Mouse (Mus musculus) bone marrow macrophage, adult 2 months (primary cell): ENCODE measurements around the gene Sem1. TPM values are rescaled to one million over a fixed set of nuclear protein-coding genes. Genes with fewer than 3 reads are reported as not detected.

Experiments
- H3K27ac ChIP-seq: 2 replicates; pipeline ENCODE4 v1.5.1; 2012; ENCODE audit warnings: low read depth, low read length; ENCODE audit not compliant: insufficient read depth
- H3K4me1 ChIP-seq: 2 replicates; pipeline ENCODE4 v1.6.1; 2012; ENCODE audit warnings: low read length; ENCODE audit not compliant: control insufficient read depth, insufficient read depth
- H3K4me3 ChIP-seq: 2 replicates; pipeline ENCODE4 v1.5.1; 2012; ENCODE audit warnings: mild to moderate bottlenecking, low read length, moderate library complexity; ENCODE audit not compliant: insufficient read depth
- CTCF ChIP-seq: IDR thresholded peaks from 2 replicates; pipeline ENCODE4 v1.5.1; 2012; ENCODE audit warnings: low read depth, mild to moderate bottlenecking, low read length, moderate library complexity
- POLR2A ChIP-seq: IDR thresholded peaks from 2 replicates; pipeline ENCODE4 v1.6.1; 2012; ENCODE audit warnings: mild to moderate bottlenecking, low read depth, low read length, borderline replicate concordance
- polyA plus RNA-seq: library from polyadenylated mRNA; stranded (reverse); fragments of >200 nt; gene quantifications from 2 replicates; pipeline ENCODE4 v1.2.4, GENCODE M21; 2012; ENCODE audit not compliant: missing spikeins, insufficient read depth, insufficient read length

Gene Sem1
- 141 and 178 TPM in 2 replicates for polyA plus RNA-seq

DNA sequence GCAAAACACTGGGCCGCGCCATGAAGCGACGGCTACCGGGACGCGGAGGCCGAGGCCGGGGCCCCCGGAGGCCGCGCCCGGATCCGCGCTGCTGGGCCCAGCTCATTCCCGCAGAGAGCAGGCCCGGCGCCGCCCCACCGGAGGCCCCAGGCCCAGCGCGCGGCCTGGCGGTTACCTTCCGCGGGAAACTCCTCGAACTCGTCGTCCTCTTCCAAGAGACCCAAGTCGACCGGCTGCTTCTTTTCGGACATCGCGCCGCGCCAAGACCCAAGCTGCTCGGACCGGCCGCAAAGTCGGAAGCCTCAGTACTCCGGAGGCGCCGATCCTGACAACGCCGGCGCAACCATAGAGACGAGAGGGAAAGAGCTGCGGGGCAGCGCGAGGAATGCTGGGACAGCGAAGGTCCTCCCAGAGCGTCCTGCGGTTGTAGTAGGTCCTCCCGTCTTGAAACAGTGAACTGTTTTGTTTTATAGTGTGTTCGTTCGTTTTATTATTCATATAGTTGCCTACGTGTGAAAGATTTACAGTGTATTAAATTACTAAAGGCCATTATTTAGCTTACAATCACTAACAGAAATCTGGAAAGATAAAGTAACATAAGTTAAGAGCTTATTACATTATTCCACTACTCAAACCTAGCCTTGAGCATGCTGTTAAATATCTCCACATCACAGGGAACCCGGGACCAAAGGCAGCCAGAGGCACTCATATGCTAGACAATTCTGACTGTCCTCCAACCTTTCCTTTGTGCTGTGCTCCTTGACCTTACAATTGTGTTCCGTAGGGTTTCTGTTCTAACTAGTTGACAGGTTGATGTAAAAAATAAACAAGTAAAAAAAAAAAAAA lies at the start of gene Sem1:
Sem1 (minus strand) TSS at position 360 of the 846 bp plus-strand sequence.
- Histone ChIP-seq H3K4me3 (peak within 1 kb of the TSS; percentile 96), H3K4me1 (peaks cover 4% of the 10 kb centered on the region), H3K27ac (peak within 1 kb of the TSS; percentile 96)
- TF ChIP-seq POLR2A, result no peak
- TF ChIP-seq CTCF, result no peak

GRCm38 (mm10) chr6:6622846-6623749 lies 44.6 kb upstream of the Sem1 start:
- TF ChIP-seq CTCF (no peak), POLR2A (no peak)
- H3K27ac ChIP-seq, result no peak overlapping the region
- no peak overlapping the region for H3K4me3 ChIP-seq
- H3K4me1 ChIP-seq, result no peaks in the 10 kb centered on the region

GRCm38 (mm10) chr6:6603561-6604544 lies 25.4 kb upstream of the Sem1 start:
- no peak overlapping the region for H3K27ac ChIP-seq
- H3K4me3 ChIP-seq, result no peak overlapping the region
- TF ChIP-seq POLR2A (no peak), CTCF (no peak)
- H3K4me1 ChIP-seq, result peaks cover 14% of the 10 kb centered on the region

- H3K4me1 ChIP-seq, result no peaks in the 10 kb centered on the region
- no peak for TF ChIP-seq POLR2A
- TF ChIP-seq CTCF, result no peak
- H3K4me3 ChIP-seq, result no peak overlapping the region
Observed at GRCm38 (mm10) chr6:6586313-6586712, 7.8 kb upstream of the Sem1 start.

GRCm38 (mm10) chr6:6581849-6582248 lies 3.4 kb upstream of the Sem1 start:
- TF ChIP-seq CTCF (no peak), POLR2A (no peak)
- Histone ChIP-seq H3K4me3 (no peak overlapping the region), H3K27ac (no peak overlapping the region), H3K4me1 (no peaks in the 10 kb centered on the region)

More at GRCm38 (mm10) chr6:6586313-6586712, 7.8 kb upstream of the Sem1 start:
- H3K27ac ChIP-seq, result no peak overlapping the region

GRCm38 (mm10) chr6:6577741-6578284 lies 650 bp downstream of the Sem1 start:
- H3K4me1 ChIP-seq, result peaks cover 8% of the 10 kb centered on the region
- TF ChIP-seq CTCF (no peak), POLR2A (no peak)
- H3K27ac ChIP-seq, result peak overlapping the region; percentile 96
- peak overlapping the region; percentile 96 for H3K4me3 ChIP-seq

DNA sequence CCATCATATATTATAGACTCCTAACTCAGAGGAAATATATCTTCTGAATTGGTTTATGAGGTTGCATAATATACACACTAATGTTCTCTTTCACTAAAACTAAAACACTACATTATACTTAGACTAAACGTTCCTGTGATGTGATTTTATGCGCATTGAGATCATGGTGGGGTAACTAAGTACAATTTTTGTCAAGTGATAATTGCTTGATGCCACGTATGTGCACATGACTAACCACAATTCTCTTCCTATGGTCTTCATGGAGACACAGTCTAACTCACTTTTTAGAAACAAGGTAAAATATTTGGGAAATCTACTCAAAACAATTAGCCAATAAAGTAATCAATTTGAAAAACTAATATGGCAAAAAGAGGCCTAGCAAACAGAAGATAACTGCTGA lies 1.2 kb downstream of the Sem1 start:
- TF ChIP-seq CTCF (no peak), POLR2A (no peak)
- peak overlapping the region; percentile 96 for H3K4me3 ChIP-seq
- H3K27ac ChIP-seq, result peak overlapping the region; percentile 96
- H3K4me1 ChIP-seq, result peaks cover 12% of the 10 kb centered on the region

DNA sequence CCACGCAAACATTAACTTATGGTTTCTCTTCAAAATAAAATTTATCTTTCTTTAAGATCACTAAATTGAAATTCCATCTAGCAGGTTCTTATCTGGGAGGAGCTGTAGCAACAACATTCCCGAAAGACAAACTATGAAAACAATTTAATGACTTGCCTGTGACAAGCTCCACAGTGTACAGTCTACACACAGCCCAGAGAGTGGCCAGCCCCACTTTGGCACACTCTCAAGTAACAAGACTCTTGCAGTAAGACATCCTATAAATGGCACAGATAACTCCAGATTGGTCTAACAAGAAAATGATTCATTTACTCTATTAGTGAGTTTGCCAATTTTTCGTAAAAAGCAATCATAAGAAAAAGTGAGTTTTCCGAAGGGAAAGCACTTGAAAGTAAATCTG lies 2.7 kb downstream of the Sem1 start:
- TF ChIP-seq POLR2A, result no peak
- TF ChIP-seq CTCF, result no peak
- peaks cover 14% of the 10 kb centered on the region for H3K4me1 ChIP-seq
- no peak overlapping the region for H3K27ac ChIP-seq
- peak overlapping the region; percentile 20; the same call in 1 of the 2 replicates for H3K4me3 ChIP-seq

DNA sequence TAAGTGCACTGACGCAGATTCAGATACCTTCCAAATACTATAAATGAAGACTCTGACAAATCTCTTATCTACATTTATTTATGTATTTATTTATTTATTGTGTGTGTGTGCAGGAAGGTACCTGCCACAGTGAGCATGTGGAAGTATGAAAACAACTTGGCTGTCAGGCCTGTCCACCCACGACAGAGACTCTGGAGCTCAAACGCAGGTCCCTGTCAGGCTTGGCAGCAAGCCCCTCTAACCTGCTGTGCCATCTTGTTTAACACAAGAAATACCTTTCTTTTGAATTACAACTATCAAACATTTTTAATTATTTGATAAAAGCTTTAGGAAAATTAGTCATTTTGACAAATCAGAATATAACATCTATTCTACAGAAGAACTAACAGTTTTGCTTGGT lies 10.0 kb downstream of the Sem1 start:
- Histone ChIP-seq H3K4me3 (no peak overlapping the region), H3K27ac (no peak overlapping the region), H3K4me1 (peaks cover 16% of the 10 kb centered on the region)
- TF ChIP-seq CTCF, result no peak
